Mouse (Mus musculus) cerebellum, adult 2 months (tissue): ENCODE data around the gene Tnxb.

Source experiments
- CTCF ChIP-seq: fragments of 200-500 bp; IDR thresholded peaks from 2 replicates; pipeline ENCODE4 v1.5.1; 2011; ENCODE audit warnings: low read depth, mild to moderate bottlenecking, control low read depth, low read length, moderate library complexity, borderline replicate concordance; ENCODE audit not compliant: insufficient read depth
- POLR2A ChIP-seq: fragments of 200-500 bp; IDR thresholded peaks from 2 replicates; pipeline ENCODE4 v1.6.1; 2011; ENCODE audit warnings: low read length, control low read depth, borderline replicate concordance; ENCODE audit not compliant: insufficient read depth

- TF ChIP-seq POLR2A (no peak), CTCF (no peak)
These were observed 10.0 kb upstream of the Tnxb start for GRCm38 (mm10) chr17:34660259-34660820.
